Mouse (Mus musculus) ES-E14 (cell line): ENCODE results near the gene Olfr389.

Source experiments
- CHD2 ChIP-seq: IDR thresholded peaks from 2 replicates; pipeline ENCODE4 v1.6.1; 2014; ENCODE audit warnings: mild to moderate bottlenecking, low read depth, low read length, inconsistent platforms
- MAFK ChIP-seq: IDR thresholded peaks from 2 replicates; pipeline ENCODE4 v1.6.1; 2014; ENCODE audit warnings: mild to moderate bottlenecking, low read depth, low read length, inconsistent platforms; ENCODE audit not compliant: insufficient read depth
- ZC3H11A ChIP-seq: IDR thresholded peaks from 2 replicates; pipeline ENCODE4 v1.6.1; 2012; ENCODE audit warnings: low read depth, mild to moderate bottlenecking, inconsistent platforms, low read length, borderline replicate concordance
- ZNF384 ChIP-seq: IDR thresholded peaks from 2 replicates; pipeline ENCODE4 v1.6.1; 2012; ENCODE audit warnings: low read depth, low read length, inconsistent platforms

DNA sequence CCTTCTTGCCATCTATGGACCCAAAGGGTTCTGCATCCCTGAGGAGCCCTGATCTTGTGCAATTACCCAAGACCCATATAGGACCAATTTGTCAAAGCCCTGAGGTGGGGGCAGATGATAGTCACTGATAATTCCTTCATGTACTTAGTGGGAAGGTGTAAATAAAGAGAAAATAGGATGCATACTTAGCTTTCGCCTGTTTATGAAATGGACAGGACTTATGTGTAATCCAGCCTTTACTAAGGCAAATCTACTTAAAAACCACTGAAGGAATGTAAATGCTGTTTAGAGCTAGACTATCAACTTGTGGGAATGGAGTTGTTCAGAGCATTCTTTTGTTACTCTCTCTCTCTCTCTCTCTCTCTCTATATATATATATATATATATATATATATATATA lies 36.4 kb upstream of the Olfr389 start, which contains the start of gene Olfr392:
- no peak for TF ChIP-seq ZC3H11A
- no peak for TF ChIP-seq MAFK
- TF ChIP-seq CHD2, result no peak
- TF ChIP-seq ZNF384, result no peak
